Mouse (Mus musculus) intestine, embryonic 16.5 days (tissue): ENCODE measurements at regions not wholly inside any gene's neighbourhood (a gene's known extent, or its start where the extent isn't known, plus 50 kb on each side); places are given as distances from the start of the nearest gene placed in this dataset.

Experiments
- ATAC-seq: fragments of 200-750 bp; cut with Nextera tagmentation; 2 replicates; pipeline ENCODE4 v1.8.0; 2017; ENCODE audit warnings: moderate TSS enrichment, moderate library complexity
- H3K27ac ChIP-seq: fragments of 300-500 bp; sonication (generic); 2 replicates; pipeline ENCODE4 v1.5.1; 2014; ENCODE audit warnings: mild to moderate bottlenecking, low read length
- H3K27me3 ChIP-seq: fragments of 300-500 bp; sonication (generic); replicated peaks from 2 replicates; pipeline ENCODE4 v1.6.1; 2014; ENCODE audit warnings: low read length, control low read depth, mixed read lengths; ENCODE audit not compliant: control insufficient read depth, insufficient read depth
- H3K36me3 ChIP-seq: fragments of 300-500 bp; sonication (generic); 2 replicates; pipeline ENCODE4 v1.6.1; 2014; ENCODE audit warnings: low read length, control low read depth; ENCODE audit not compliant: control insufficient read depth, insufficient read depth
- H3K4me1 ChIP-seq: fragments of 300-500 bp; sonication (generic); 2 replicates; pipeline ENCODE4 v1.6.1; 2014; ENCODE audit warnings: low read length, control low read depth, mixed read lengths; ENCODE audit not compliant: control insufficient read depth, insufficient read depth
- H3K4me2 ChIP-seq: fragments of 300-500 bp; sonication (generic); 2 replicates; pipeline ENCODE4 v1.6.1; 2014; ENCODE audit warnings: low read depth, low read length, control low read depth
- H3K4me3 ChIP-seq: fragments of 300-500 bp; sonication (generic); 2 replicates; pipeline ENCODE4 v1.5.1; 2014; ENCODE audit warnings: mild to moderate bottlenecking, low read length
- H3K9ac ChIP-seq: fragments of 300-500 bp; sonication (generic); 2 replicates; pipeline ENCODE4 v1.6.1; 2014; ENCODE audit warnings: low read depth, low read length
- H3K9me3 ChIP-seq: fragments of 300-500 bp; sonication (generic); 2 replicates; pipeline ENCODE4 v1.6.1; 2016; ENCODE audit warnings: low read length, control low read depth; ENCODE audit not compliant: control insufficient read depth
- WGBS: fragments of 180-500 bp; shearing (Covaris S2); extraction: QIAGEN DNeasy Blood & Tissue Kit; methylation state at CpG from one replicate; pipeline ENCODE4 v1.1.7; 2014; 5-methylcytosine and 5-hydroxymethylcytosine counted together

- H3K9me3 ChIP-seq: no peaks in the 10 kb centered on the region
- H3K4me2 ChIP-seq: no peak overlapping the region
These were observed 131.0 kb upstream of the Frg1 start for GRCm38 (mm10) chr8:41547730-41548368.

DNA sequence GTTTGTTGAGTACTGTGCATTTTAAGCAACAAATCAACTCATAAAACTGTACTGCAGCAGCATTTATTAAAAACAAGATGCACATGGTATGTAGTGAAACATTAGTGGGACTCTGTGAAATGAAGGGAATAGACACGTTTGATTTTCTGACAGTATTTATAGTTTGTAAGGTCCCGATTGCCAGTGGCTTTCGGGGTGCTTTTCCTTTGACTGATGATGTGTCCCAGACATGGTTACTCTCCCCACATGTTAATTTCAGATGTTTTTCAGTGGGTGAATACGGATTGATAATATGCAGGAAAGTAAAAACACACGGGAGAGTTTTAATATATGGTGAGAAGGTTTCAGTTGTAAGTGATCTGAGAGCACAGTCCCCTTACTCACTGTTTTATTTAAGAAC lies 115.3 kb upstream of the Frg1 start:
- no peak overlapping the region for H3K27ac ChIP-seq
- H3K4me3 ChIP-seq: no peak overlapping the region
- no peaks in the 10 kb centered on the region for H3K9me3 ChIP-seq
- H3K27me3 ChIP-seq: no peaks in the 10 kb centered on the region
- ATAC-seq: no peak
- H3K9ac ChIP-seq: no peak overlapping the region
- WGBS: 67% methylated on average over 5 of the region's 5 CpGs
- no peaks in the 10 kb centered on the region for H3K36me3 ChIP-seq
- no peak overlapping the region for H3K4me2 ChIP-seq
- H3K4me1 ChIP-seq: no peaks in the 10 kb centered on the region

More at GRCm38 (mm10) chr8:41547730-41548368, 131.0 kb upstream of the Frg1 start:
- Histone ChIP-seq H3K27me3 (no peaks in the 10 kb centered on the region), H3K4me3 (no peak overlapping the region), H3K4me1 (no peaks in the 10 kb centered on the region), H3K27ac (no peak overlapping the region), H3K36me3 (no peaks in the 10 kb centered on the region), H3K9ac (no peak overlapping the region)
- no peak for ATAC-seq
- WGBS: 88% methylated on average over 7 of the region's 7 CpGs

DNA sequence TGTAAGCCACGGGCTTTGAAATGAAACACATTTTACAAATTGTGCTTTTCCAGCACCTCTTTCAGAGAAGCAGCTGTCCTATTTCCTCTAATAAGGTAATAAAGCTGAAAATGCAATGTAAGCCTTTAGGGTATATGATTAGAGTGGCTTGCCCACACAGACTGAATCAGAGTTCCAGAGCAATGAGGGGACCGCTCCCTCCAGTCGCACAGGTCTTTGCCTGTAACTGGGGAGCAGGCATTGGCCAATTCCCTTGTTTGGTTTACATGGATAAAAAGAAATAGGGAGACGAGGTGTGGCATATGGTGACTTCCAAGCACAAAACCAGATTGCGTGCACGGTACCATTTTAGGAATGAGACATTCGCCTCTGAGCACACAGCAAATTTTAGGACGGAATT lies 112.7 kb upstream of the Frg1 start:
- no peak for ATAC-seq
- Histone ChIP-seq H3K4me3 (no peak overlapping the region), H3K4me2 (no peak overlapping the region), H3K27me3 (no peaks in the 10 kb centered on the region), H3K9ac (no peak overlapping the region), H3K9me3 (no peaks in the 10 kb centered on the region), H3K4me1 (no peaks in the 10 kb centered on the region), H3K27ac (no peak overlapping the region), H3K36me3 (no peaks in the 10 kb centered on the region)
- 85% methylated on average over 8 of the region's 8 CpGs for WGBS

DNA sequence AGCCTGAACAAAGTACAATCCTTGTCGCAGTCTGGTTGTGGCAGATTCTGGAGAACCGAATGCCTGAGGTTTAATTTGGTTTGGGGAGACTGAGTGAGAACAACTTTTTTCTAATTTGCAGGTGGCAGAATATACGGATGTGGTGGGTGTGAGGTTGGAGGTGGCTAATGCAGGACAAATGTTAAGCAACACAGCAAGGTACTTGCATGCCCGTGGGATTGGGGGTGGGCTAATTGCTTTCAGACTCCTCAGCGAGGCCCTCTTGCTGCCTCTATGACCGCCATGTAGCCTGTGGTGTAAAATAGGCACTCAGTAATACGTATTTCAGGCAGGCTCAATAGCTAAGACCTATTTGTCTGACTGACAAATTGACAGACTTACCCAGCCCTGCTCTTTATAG lies 109.4 kb upstream of the Frg1 start:
- Histone ChIP-seq H3K4me3 (no peak overlapping the region), H3K9ac (no peak overlapping the region), H3K27ac (no peak overlapping the region), H3K4me2 (no peak overlapping the region), H3K9me3 (no peaks in the 10 kb centered on the region), H3K36me3 (no peaks in the 10 kb centered on the region), H3K27me3 (no peaks in the 10 kb centered on the region), H3K4me1 (no peaks in the 10 kb centered on the region)
- 80% methylated on average over 7 of the region's 7 CpGs for WGBS
- ATAC-seq: no peak

DNA sequence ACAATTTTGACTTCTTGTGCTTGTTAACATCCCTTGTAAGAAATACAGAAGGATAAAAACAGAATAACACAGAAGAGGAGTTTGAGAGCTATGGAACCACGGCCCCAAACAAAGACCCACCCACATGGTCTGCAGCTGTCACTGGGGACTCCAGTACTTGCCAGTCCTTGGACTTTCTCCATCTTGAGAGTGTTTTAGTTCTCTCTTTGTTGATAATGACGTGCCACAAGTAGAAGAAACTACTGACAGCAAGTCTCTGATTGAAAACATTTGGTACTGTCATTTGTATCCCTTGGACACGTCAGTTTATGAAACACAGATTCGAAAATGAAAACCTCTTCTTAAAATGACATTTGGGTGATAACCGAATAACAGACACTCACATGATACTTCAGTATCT lies 68.3 kb upstream of the Frg1 start:
- Histone ChIP-seq H3K36me3 (no peaks in the 10 kb centered on the region), H3K4me3 (no peak overlapping the region), H3K4me2 (no peak overlapping the region), H3K27me3 (no peaks in the 10 kb centered on the region), H3K4me1 (no peaks in the 10 kb centered on the region), H3K9me3 (no peaks in the 10 kb centered on the region), H3K27ac (no peak overlapping the region), H3K9ac (no peak overlapping the region)
- no peak for ATAC-seq
- WGBS: 71% methylated on average over 5 of the region's 5 CpGs

GRCm38 (mm10) chr8:41483297-41483696 lies 66.4 kb upstream of the Frg1 start:
- no peak overlapping the region for H3K4me3 ChIP-seq
- no peaks in the 10 kb centered on the region for H3K36me3 ChIP-seq
- H3K9ac ChIP-seq: no peak overlapping the region
- 51% methylated on average over 3 of the region's 3 CpGs for WGBS
- H3K27me3 ChIP-seq: no peaks in the 10 kb centered on the region
- no peaks in the 10 kb centered on the region for H3K9me3 ChIP-seq
- no peak overlapping the region for H3K4me2 ChIP-seq
- H3K4me1 ChIP-seq: no peaks in the 10 kb centered on the region
- peak; percentile 86 for ATAC-seq
- H3K27ac ChIP-seq: no peak overlapping the region

DNA sequence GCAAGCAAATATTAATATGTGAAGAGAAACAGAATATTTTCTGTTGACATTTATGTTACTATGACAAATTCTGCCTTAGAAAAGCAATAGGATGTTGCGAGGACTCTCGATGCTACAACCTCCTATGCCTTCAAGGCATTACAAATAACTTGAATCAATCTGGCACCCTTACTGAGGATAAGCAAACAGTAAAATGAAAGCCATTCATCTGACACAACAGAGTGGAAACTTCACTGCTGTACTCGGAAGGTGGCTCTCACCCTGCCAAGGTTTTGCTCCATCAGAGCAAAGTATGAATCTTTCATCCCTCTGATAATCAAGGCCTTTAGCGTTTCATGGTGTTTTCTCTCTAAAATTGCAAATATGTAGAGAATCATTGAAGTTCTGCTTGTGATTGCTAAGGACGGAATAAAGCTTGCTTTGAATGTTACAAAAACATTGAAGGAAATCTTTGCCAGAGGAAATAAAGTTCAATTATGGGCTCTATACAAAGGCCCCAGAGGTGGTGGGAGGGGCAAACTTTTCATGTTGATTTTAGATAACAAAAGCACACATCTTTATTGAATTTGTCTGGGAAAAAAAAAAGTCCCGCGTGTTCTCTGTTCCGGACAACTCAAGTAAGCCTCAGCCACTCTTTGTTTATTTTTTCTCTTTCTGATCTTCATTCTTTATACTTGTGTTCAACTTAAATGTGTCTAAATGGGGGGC lies 56.3 kb upstream of the Frg1 start:
- no peak overlapping the region for H3K4me2 ChIP-seq
- 46% methylated on average over 8 of the region's 8 CpGs for WGBS
- ATAC-seq: peak; percentile 72

GRCm38 (mm10) chr8:41472233-41472632 lies 55.4 kb upstream of the Frg1 start:
- no peaks in the 10 kb centered on the region for H3K36me3 ChIP-seq
- WGBS: 96% methylated on average over 3 of the region's 3 CpGs
- no peak overlapping the region for H3K9ac ChIP-seq
- H3K4me1 ChIP-seq: peaks cover 4% of the 10 kb centered on the region; the same call in 1 of the 2 replicates
- ATAC-seq: no peak
- H3K27me3 ChIP-seq: no peaks in the 10 kb centered on the region
- H3K27ac ChIP-seq: no peak overlapping the region
- H3K4me2 ChIP-seq: no peak overlapping the region
- no peaks in the 10 kb centered on the region for H3K9me3 ChIP-seq
- no peak overlapping the region for H3K4me3 ChIP-seq

More for the DNA sequence above, 56.3 kb upstream of the Frg1 start:
- Histone ChIP-seq H3K9ac (no peak overlapping the region), H3K27ac (no peak overlapping the region), H3K4me3 (no peak overlapping the region), H3K27me3 (no peaks in the 10 kb centered on the region), H3K4me1 (peaks cover 4% of the 10 kb centered on the region; the same call in 1 of the 2 replicates), H3K9me3 (no peaks in the 10 kb centered on the region), H3K36me3 (no peaks in the 10 kb centered on the region)
